35 mouse cellular contexts compared by ENCODE assay signal in genomic region chr13:52043916-52044315, GRCm38 (mm10).
"Had no signal": no experiment of that assay in that cellular context is flagged by ENCODE, and none has a peak within 500 bp of the region (broad histone marks: within the 10 kb centered on the region; RNA-seq: fewer than 3 reads in every experiment).

No protein-coding gene starts in this region.

- H3K4me2 ChIP-seq: heart, embryonic 11.5 days; heart, embryonic 12.5 days; heart, embryonic 13.5 days; heart, embryonic 15.5 days; hindbrain, embryonic 12.5 days; hindbrain, embryonic 13.5 days; hindbrain, embryonic 14.5 days; hindbrain, embryonic 15.5 days; intestine, embryonic 15.5 days; kidney, embryonic 15.5 days had no signal

- H3K27ac ChIP-seq: heart, embryonic 13.5 days; heart, embryonic 15.5 days; hindbrain, embryonic 10.5 days; hindbrain, embryonic 12.5 days; hindbrain, embryonic 13.5 days; hindbrain, embryonic 14.5 days; hindbrain, embryonic 15.5 days; hindbrain, postnatal 0 days; intestine, embryonic 15.5 days; kidney, embryonic 15.5 days; kidney, postnatal 0 days; layer of hippocampus, adult 2 months; left cerebral cortex, adult 2 months had no signal

- H3K36me3 ChIP-seq: heart, embryonic 12.5 days; heart, embryonic 13.5 days; heart, embryonic 15.5 days; hindbrain, embryonic 10.5 days; hindbrain, embryonic 12.5 days; hindbrain, embryonic 13.5 days; hindbrain, embryonic 15.5 days; intestine, embryonic 15.5 days; kidney, embryonic 15.5 days had no signal

- H3K27me3 ChIP-seq: heart, embryonic 12.5 days; heart, embryonic 13.5 days; heart, embryonic 15.5 days; hindbrain, embryonic 12.5 days; hindbrain, embryonic 15.5 days; intestine, embryonic 15.5 days; kidney, embryonic 15.5 days had no signal

- ATAC-seq: hindbrain, embryonic 16.5 days; hindbrain, postnatal 0 days; inflammation-experienced regulatory T-cells, adult 6 months; intestine, embryonic 15.5 days; intestine, embryonic 16.5 days; intestine, postnatal 0 days had no signal

- DNase-seq: heart, postnatal 10 days; heart, postnatal 14 days; heart, postnatal 36 days; heart, postnatal 4 days; kidney, adult 11 months; kidney, adult 18-20 months; kidney, adult 2 months; kidney, adult 8-10 months; kidney, adult 9 months; kidney, postnatal 10 days; kidney, postnatal 14 days; kidney, postnatal 25 days; kidney, postnatal 36 days; kidney, postnatal 4 days; layer of hippocampus, adult 9-11 months; layer of hippocampus, postnatal 36 days had no signal

- H3K9me3 ChIP-seq: heart, embryonic 12.5 days; heart, embryonic 13.5 days; heart, embryonic 15.5 days; hindbrain, embryonic 13.5 days; hindbrain, embryonic 15.5 days; intestine, embryonic 15.5 days; kidney, embryonic 15.5 days had no signal

- H3K9ac ChIP-seq: heart, embryonic 12.5 days; heart, embryonic 13.5 days; heart, embryonic 15.5 days; hindbrain, embryonic 12.5 days; hindbrain, embryonic 13.5 days; hindbrain, embryonic 14.5 days; hindbrain, embryonic 15.5 days; intestine, embryonic 15.5 days; kidney, embryonic 15.5 days had no signal

- H3K4me3 ChIP-seq: heart, embryonic 12.5 days; heart, embryonic 13.5 days; heart, embryonic 15.5 days; hindbrain, embryonic 10.5 days; hindbrain, embryonic 12.5 days; hindbrain, embryonic 13.5 days; hindbrain, embryonic 15.5 days; intestine, embryonic 15.5 days; kidney, embryonic 15.5 days; layer of hippocampus, adult 2 months; left cerebral cortex, adult 2 months had no signal
